Mouse (Mus musculus): ENCODE measurements around the gene Pclo.
"Not testable (repeated sequence)": the region's sequence is repeated elsewhere in the genome, so short reads cannot be mapped to it uniquely, and the experiment has no call there.

Gene Pclo

GRCm38 (mm10) chr5:14514631-14515523 is at the start of gene Pclo:
Gene Pclo (plus strand): TSS chr5:14514918.
- DNase-seq (ENCODE audit: inconsistent age in 2 of 2, low spot score in 1 of 2), result peak; percentile 86 to 96

- DNase-seq (ENCODE audit: inconsistent age in 2 of 2, low spot score in 1 of 2), result not testable (repeated sequence)
Observed at GRCm38 (mm10) chr5:14494431-14494830, 20.3 kb upstream of the Pclo start.

GRCm38 (mm10) chr5:14508522-14508921 is 6.2 kb upstream of the Pclo start:
- DNase-seq (ENCODE audit: inconsistent age in 2 of 2, low spot score in 1 of 2), result no peak

- no peak for DNase-seq (ENCODE audit: inconsistent age in 2 of 2, low spot score in 1 of 2)
Observed at GRCm38 (mm10) chr5:14509621-14510020, 5.1 kb upstream of the Pclo start.

GRCm38 (mm10) chr5:14518131-14518832 is 3.6 kb downstream of the Pclo start:
- DNase-seq (ENCODE audit: inconsistent age in 2 of 2, low spot score in 1 of 2), result no peak

GRCm38 (mm10) chr5:14522006-14522405 is 7.3 kb downstream of the Pclo start:
- DNase-seq (ENCODE audit: inconsistent age in 2 of 2, low spot score in 1 of 2), result no peak

GRCm38 (mm10) chr5:14526038-14526437 is 11.3 kb downstream of the Pclo start:
- peak in 1 of 2 experiments; percentile 22 for DNase-seq (ENCODE audit: inconsistent age in 2 of 2, low spot score in 1 of 2)

GRCm38 (mm10) chr5:14527796-14528195 is 13.1 kb downstream of the Pclo start:
- DNase-seq (ENCODE audit: inconsistent age in 2 of 2, low spot score in 1 of 2), result no peak

- no peak for DNase-seq (ENCODE audit: inconsistent age in 2 of 2, low spot score in 1 of 2)
Observed at GRCm38 (mm10) chr5:14531906-14532305, 17.2 kb downstream of the Pclo start.

GRCm38 (mm10) chr5:14539346-14539745 is 24.6 kb downstream of the Pclo start:
- DNase-seq (ENCODE audit: inconsistent age in 2 of 2, low spot score in 1 of 2), result no peak

GRCm38 (mm10) chr5:14539961-14540627 is 25.4 kb downstream of the Pclo start:
- no peak for DNase-seq (ENCODE audit: inconsistent age in 2 of 2, low spot score in 1 of 2)

GRCm38 (mm10) chr5:14575626-14576025 is 60.9 kb downstream of the Pclo start:
- DNase-seq (ENCODE audit: inconsistent age in 2 of 2, low spot score in 1 of 2), result no peak

- DNase-seq (ENCODE audit: inconsistent age in 2 of 2, low spot score in 1 of 2), result peak in 1 of 2 experiments; percentile 10
Observed at GRCm38 (mm10) chr5:14591479-14591878, 76.8 kb downstream of the Pclo start.

- no peak for DNase-seq (ENCODE audit: inconsistent age in 2 of 2, low spot score in 1 of 2)
Observed at GRCm38 (mm10) chr5:14595426-14596013, 80.8 kb downstream of the Pclo start.

GRCm38 (mm10) chr5:14608318-14608717 is 93.6 kb downstream of the Pclo start:
- DNase-seq (ENCODE audit: inconsistent age in 2 of 2, low spot score in 1 of 2), result no peak

- no peak for DNase-seq (ENCODE audit: inconsistent age in 2 of 2, low spot score in 1 of 2)
Observed at GRCm38 (mm10) chr5:14621146-14621545, 106.4 kb downstream of the Pclo start.

GRCm38 (mm10) chr5:14623360-14623759 is 108.6 kb downstream of the Pclo start:
- peak in 1 of 2 experiments; percentile 11 for DNase-seq (ENCODE audit: inconsistent age in 2 of 2, low spot score in 1 of 2)

GRCm38 (mm10) chr5:14641260-14641659 is 126.5 kb downstream of the Pclo start:
- DNase-seq (ENCODE audit: inconsistent age in 2 of 2, low spot score in 1 of 2), result no peak

GRCm38 (mm10) chr5:14645856-14646255 is 131.1 kb downstream of the Pclo start:
- DNase-seq (ENCODE audit: inconsistent age in 2 of 2, low spot score in 1 of 2), result no peak

- DNase-seq (ENCODE audit: inconsistent age in 2 of 2, low spot score in 1 of 2), result no peak
Observed at GRCm38 (mm10) chr5:14660637-14661036, 145.9 kb downstream of the Pclo start.

GRCm38 (mm10) chr5:14662180-14662579 is 147.5 kb downstream of the Pclo start:
- DNase-seq (ENCODE audit: inconsistent age in 2 of 2, low spot score in 1 of 2), result no peak

Measured in adrenal gland, adult (tissue).